Mouse (Mus musculus) forebrain, embryonic 10.5 days (tissue): ENCODE results near the gene Specc1. TPM values are rescaled to one million over a fixed set of nuclear protein-coding genes. Genes with fewer than 3 reads are reported as not detected.

Experiments used
- DNase-seq: peaks from one replicate; pipeline ENCODE4 v3.0.0-alpha.2; 2017; ENCODE audit warnings: low spot score; ENCODE audit errors: extremely low spot score
- H3K27ac ChIP-seq: fragments of 300-500 bp; sonication (generic); 2 replicates; pipeline ENCODE4 v1.5.1; 2016; ENCODE audit warnings: mild to moderate bottlenecking
- H3K27me3 ChIP-seq: fragments of 300-500 bp; sonication (generic); 2 replicates; pipeline ENCODE4 v1.6.1; 2016; ENCODE audit warnings: mild to moderate bottlenecking; ENCODE audit not compliant: poor library complexity, severe bottlenecking
- H3K36me3 ChIP-seq: fragments of 300-500 bp; sonication (generic); replicated peaks from 2 replicates; pipeline ENCODE4 v1.6.1; 2016; ENCODE audit warnings: mild to moderate bottlenecking, moderate library complexity
- H3K4me1 ChIP-seq: fragments of 300-500 bp; sonication (generic); 2 replicates; pipeline ENCODE4 v1.6.1; 2016
- H3K4me3 ChIP-seq: fragments of 300-500 bp; sonication (generic); 2 replicates; pipeline ENCODE4 v1.5.1; 2016; ENCODE audit warnings: mild to moderate bottlenecking, moderate library complexity
- H3K9me3 ChIP-seq: fragments of 300-500 bp; sonication (generic); 2 replicates; pipeline ENCODE4 v1.6.1; 2016; ENCODE audit warnings: mild to moderate bottlenecking, moderate library complexity
- WGBS: fragments of 180-500 bp; shearing (Covaris S2); methylation state at CpG from one replicate; pipeline ENCODE4 v1.1.7; 2016; 5-methylcytosine and 5-hydroxymethylcytosine counted together
- polyA plus RNA-seq: library from polyadenylated mRNA; unstranded; fragments of >200 nt; fragmentation: Nextera tagmentation; extraction: Ambion mirVana; gene quantifications from 2 replicates; pipeline ENCODE4 v1.2.1, GENCODE M21; 2016

Gene Specc1
- polyA plus RNA-seq, 1 experiment from 2014 or later, result 12.0 TPM

- DNase-seq, result no peak
- no peak overlapping the region for H3K27ac ChIP-seq
- H3K36me3 ChIP-seq, result peaks cover 24% of the 10 kb centered on the region
- H3K4me1 ChIP-seq, result no peaks in the 10 kb centered on the region
- H3K9me3 ChIP-seq, result no peaks in the 10 kb centered on the region
- H3K27me3 ChIP-seq, result no peaks in the 10 kb centered on the region
- WGBS, result 92% methylated on average over 7 of the region's 7 CpGs
- no peak overlapping the region for H3K4me3 ChIP-seq
These were observed 188.9 kb downstream of the Specc1 start for GRCm38 (mm10) chr11:62145216-62146110.

DNA sequence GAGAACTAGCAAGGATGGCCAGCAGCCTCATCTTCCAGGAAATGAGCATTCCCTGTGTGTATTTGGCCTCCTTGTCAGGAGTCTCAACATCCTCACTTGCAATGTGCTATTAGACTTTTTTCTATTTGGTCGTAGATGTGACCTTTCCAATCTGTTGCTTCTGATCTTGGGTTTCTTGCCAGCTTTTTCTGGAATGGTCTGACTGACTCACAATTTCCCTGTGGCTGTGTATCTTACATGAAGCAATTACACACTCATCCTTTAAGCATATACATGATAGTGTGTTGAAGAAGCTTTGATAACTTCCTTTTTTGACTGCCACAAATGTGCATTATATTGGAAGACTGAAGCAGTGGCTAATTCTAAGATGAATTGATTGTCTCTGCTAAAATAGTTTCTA, 190.1 kb downstream of the Specc1 start:
- WGBS, result 80% methylated on average over 1 of the region's 1 CpGs
- DNase-seq, result no peak

DNA sequence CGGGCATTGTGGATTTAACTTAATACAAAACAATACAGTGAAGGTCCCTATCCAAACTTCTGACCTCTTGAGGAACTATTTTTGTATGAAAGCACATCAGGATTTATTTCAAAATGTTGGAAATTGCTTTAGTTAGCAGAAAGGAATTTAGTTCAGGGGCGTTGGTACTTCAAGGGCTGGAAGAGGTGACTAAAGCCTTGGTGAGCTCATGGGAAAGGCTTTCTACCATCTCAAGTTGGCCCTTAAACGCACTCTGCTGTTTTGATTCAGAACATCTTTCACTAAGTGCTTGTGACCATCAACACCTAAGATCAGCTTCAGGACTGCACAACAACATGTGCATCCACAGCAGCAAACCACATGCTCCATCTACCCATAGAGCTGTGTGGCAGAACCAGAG, 191.5 kb downstream of the Specc1 start:
- no peak overlapping the region for H3K4me3 ChIP-seq
- no peak overlapping the region for H3K27ac ChIP-seq
- no peaks in the 10 kb centered on the region for H3K9me3 ChIP-seq
- no peak for DNase-seq
- H3K4me1 ChIP-seq, result no peaks in the 10 kb centered on the region
- H3K36me3 ChIP-seq, result peaks cover 28% of the 10 kb centered on the region
- 90% methylated on average over 3 of the region's 3 CpGs for WGBS
- H3K27me3 ChIP-seq, result no peaks in the 10 kb centered on the region

More for the DNA sequence above, 190.1 kb downstream of the Specc1 start:
- no peaks in the 10 kb centered on the region for H3K9me3 ChIP-seq
- peaks cover 24% of the 10 kb centered on the region for H3K36me3 ChIP-seq
- no peak overlapping the region for H3K4me3 ChIP-seq
- H3K4me1 ChIP-seq, result no peaks in the 10 kb centered on the region
- H3K27ac ChIP-seq, result no peak overlapping the region
- no peaks in the 10 kb centered on the region for H3K27me3 ChIP-seq

DNA sequence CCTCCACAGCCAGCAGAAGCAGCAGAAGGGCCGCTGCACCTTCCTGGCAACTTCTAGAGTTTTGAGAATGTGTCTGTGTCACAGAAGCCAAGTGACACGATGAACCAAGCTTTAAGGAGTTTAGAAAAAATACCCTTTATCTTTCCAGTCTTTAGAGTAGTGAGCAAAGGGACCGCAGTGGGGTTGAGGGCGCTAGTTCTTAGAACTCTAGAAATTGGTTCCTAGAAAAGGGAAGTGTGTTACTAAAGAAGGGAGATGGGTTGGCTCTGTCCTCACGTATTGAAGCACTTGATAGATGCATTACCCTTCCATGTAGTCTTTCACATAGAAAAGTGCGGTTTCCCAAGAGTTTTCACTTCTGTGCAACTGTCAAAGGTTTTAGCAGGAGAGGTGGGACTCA, 191.9 kb downstream of the Specc1 start:
- H3K27ac ChIP-seq, result no peak overlapping the region
- no peaks in the 10 kb centered on the region for H3K4me1 ChIP-seq
- H3K4me3 ChIP-seq, result no peak overlapping the region
- peaks cover 28% of the 10 kb centered on the region for H3K36me3 ChIP-seq
- no peak for DNase-seq
- 93% methylated on average over 6 of the region's 6 CpGs for WGBS
- no peaks in the 10 kb centered on the region for H3K27me3 ChIP-seq
- no peaks in the 10 kb centered on the region for H3K9me3 ChIP-seq

GRCm38 (mm10) chr11:62153057-62153456, 196.5 kb downstream of the Specc1 start:
- H3K27me3 ChIP-seq, result no peaks in the 10 kb centered on the region
- H3K4me1 ChIP-seq, result no peaks in the 10 kb centered on the region
- no peaks in the 10 kb centered on the region for H3K9me3 ChIP-seq
- no peak overlapping the region for H3K27ac ChIP-seq
- WGBS, result 95% methylated on average over 4 of the region's 4 CpGs
- no peak for DNase-seq
- no peak overlapping the region for H3K4me3 ChIP-seq
- H3K36me3 ChIP-seq, result peaks cover 22% of the 10 kb centered on the region

DNA sequence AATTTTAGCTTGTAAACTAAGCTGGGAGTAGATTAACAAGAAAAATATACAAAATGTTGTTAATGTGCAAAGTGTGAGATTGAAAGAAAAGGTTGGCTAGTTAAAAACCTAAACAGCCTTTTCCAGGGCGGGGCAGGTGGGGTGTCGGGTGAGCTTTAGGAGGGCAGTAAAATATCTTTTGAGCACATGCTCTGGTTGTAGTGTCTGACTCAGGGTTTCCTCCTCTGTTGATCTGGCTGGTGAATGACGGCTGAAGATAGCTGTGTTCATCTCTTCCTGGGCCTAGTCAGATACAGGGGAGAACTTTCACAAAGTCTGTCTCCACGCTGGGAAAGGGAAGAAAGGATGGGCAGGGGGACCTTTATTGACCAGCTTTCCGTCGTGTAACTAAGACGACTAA, 203.2 kb downstream of the Specc1 start:
- H3K9me3 ChIP-seq, result no peaks in the 10 kb centered on the region
- peaks cover 17% of the 10 kb centered on the region for H3K36me3 ChIP-seq
- no peak for DNase-seq
- no peak overlapping the region for H3K4me3 ChIP-seq
- H3K27me3 ChIP-seq, result no peaks in the 10 kb centered on the region
- H3K27ac ChIP-seq, result no peak overlapping the region
- no peaks in the 10 kb centered on the region for H3K4me1 ChIP-seq
- 90% methylated on average over 7 of the region's 7 CpGs for WGBS

- Histone ChIP-seq H3K27me3 (no peaks in the 10 kb centered on the region), H3K36me3 (peaks cover 20% of the 10 kb centered on the region), H3K9me3 (no peaks in the 10 kb centered on the region), H3K4me3 (no peak overlapping the region), H3K4me1 (peaks cover under 1% of the 10 kb centered on the region; the same call in 1 of the 2 replicates), H3K27ac (no peak overlapping the region)
- no peak for DNase-seq
- 94% methylated on average over 2 of the region's 2 CpGs for WGBS
These were observed 204.9 kb downstream of the Specc1 start for GRCm38 (mm10) chr11:62161450-62161849.

- H3K27ac ChIP-seq, result no peak overlapping the region
- peaks cover 7% of the 10 kb centered on the region for H3K4me1 ChIP-seq
- H3K27me3 ChIP-seq, result no peaks in the 10 kb centered on the region
- H3K9me3 ChIP-seq, result no peaks in the 10 kb centered on the region
- H3K36me3 ChIP-seq, result 0 out of 2 replicates have a peak, but pooled peaks cover 8% of the 10 kb centered on the region
- no peak overlapping the region for H3K4me3 ChIP-seq
- DNase-seq, result no peak
- 87% methylated on average over 3 of the region's 3 CpGs for WGBS
These were observed 207.8 kb downstream of the Specc1 start for GRCm38 (mm10) chr11:62164357-62164756.

DNA sequence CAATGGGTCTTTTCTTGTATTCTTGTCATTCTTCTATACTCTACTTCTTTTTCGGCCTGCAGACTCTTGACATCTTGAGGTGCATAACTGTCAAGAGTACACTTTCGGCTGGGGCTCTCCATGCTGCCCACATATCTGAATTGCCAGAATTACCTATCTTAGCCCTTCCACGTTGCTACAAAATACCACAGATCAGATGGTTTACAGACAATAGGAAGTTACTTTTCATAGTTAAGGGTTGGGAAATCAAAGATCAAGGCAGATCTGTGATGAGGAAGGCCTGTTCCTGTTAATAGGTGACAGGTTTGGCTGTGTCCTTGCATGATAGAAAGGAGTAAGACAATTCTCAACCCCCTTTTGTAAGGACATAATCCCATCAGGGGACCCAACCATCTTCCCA, 209.9 kb downstream of the Specc1 start:
- 76% methylated on average over 3 of the region's 3 CpGs for WGBS
- peaks cover 28% of the 10 kb centered on the region for H3K36me3 ChIP-seq
- peaks cover 7% of the 10 kb centered on the region for H3K4me1 ChIP-seq
- no peaks in the 10 kb centered on the region for H3K9me3 ChIP-seq
- no peak for DNase-seq
- H3K4me3 ChIP-seq, result no peak overlapping the region
- H3K27ac ChIP-seq, result no peak overlapping the region
- H3K27me3 ChIP-seq, result no peaks in the 10 kb centered on the region

- DNase-seq, result no peak
- 89% methylated on average over 3 of the region's 3 CpGs for WGBS
- Histone ChIP-seq H3K27ac (no peak overlapping the region), H3K4me1 (peaks cover 7% of the 10 kb centered on the region), H3K36me3 (peaks cover 28% of the 10 kb centered on the region), H3K4me3 (no peak overlapping the region), H3K9me3 (no peaks in the 10 kb centered on the region), H3K27me3 (no peaks in the 10 kb centered on the region)
These were observed 211.6 kb downstream of the Specc1 start for GRCm38 (mm10) chr11:62168146-62168545.

DNA sequence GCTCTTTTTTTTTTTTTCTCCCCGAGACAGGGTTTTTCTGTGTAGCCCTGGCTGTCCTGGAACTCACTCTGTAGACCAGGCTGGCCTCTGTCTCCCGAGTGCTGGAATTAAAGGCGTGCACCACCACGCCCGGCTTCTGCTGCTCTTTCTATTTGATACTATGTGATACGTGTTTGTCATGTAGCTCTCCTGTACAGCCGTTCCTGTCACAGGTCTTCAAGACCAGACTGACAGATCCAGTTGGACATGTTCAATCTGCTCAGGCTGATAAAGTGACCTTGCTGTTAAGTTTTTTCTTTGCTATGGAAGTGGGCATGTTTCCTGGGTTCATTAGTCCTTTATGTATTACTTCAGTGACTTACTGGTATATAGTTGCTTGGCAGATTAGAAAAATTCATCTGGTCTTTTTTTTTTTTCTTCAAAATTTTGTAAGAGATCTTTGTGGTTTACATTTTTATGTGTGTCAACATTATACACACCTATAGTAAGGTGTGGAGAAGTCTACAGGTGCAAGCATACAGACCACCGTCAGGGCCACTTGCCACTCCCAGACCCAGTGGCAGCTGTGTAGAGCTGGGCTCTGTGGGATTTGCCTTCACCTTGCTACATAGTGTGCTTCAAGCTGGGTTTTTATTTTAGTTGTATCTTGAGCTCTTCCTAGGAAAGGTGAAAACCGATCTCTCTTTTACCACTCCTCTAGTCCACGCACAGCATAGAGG, 221.0 kb downstream of the Specc1 start:
- 90% methylated on average over 10 of the region's 10 CpGs for WGBS
- no peak overlapping the region for H3K4me3 ChIP-seq
- no peak overlapping the region for H3K27ac ChIP-seq
- no peaks in the 10 kb centered on the region for H3K9me3 ChIP-seq
- DNase-seq, result no peak
- H3K4me1 ChIP-seq, result no peaks in the 10 kb centered on the region
- H3K36me3 ChIP-seq, result no peaks in the 10 kb centered on the region; the same call in 1 of the 2 replicates
- no peaks in the 10 kb centered on the region for H3K27me3 ChIP-seq

DNA sequence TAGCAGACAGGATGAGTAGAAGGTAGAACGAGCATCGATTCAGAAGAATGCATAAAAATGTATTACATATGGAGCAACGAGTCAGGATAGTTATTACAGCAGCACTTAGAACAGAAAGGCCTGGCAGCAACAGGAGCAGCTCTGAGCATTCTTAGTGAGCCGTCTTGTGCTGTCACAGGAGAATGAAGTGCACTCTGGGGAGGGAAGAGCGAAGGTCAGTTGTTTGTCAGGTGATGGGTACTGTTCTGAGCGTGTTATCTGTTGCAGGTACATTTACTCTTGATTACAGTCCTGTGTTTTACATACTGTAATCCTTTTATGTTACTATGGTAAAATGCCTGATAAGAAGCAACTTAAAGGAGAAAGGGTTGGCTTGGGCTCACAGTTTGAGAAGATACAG, 224.2 kb downstream of the Specc1 start:
- Histone ChIP-seq H3K4me1 (no peaks in the 10 kb centered on the region), H3K9me3 (no peaks in the 10 kb centered on the region), H3K36me3 (no peaks in the 10 kb centered on the region; the same call in 1 of the 2 replicates), H3K4me3 (no peak overlapping the region), H3K27ac (no peak overlapping the region), H3K27me3 (no peaks in the 10 kb centered on the region)
- DNase-seq, result no peak
- whole genome bisulfite sequencing, result 89% methylated on average over 6 of the region's 6 CpGs

DNA sequence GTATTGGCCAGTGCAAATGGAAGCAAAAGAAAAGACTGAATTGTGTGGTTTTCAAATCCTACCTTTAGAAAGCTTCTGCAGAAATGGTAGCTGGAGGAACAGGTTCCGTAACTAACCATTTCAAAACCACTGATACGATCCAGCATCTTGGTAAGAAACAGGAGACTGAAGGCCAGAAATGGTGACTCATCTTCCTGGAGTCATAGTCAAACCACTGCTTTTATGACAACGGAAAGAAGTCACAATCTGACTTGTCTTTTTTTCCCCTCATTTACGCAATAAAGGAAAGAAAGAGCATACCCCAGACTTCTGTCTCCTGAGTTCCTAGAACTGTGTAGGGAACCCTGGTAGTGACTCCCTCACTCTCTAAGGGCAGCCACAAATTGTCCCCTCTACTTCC, 228.3 kb downstream of the Specc1 start:
- WGBS, result 90% methylated on average over 4 of the region's 4 CpGs
- no peak for DNase-seq

More for the DNA sequence above, 228.3 kb downstream of the Specc1 start:
- Histone ChIP-seq H3K9me3 (no peaks in the 10 kb centered on the region), H3K4me1 (no peaks in the 10 kb centered on the region), H3K4me3 (no peak overlapping the region), H3K36me3 (peaks cover 2% of the 10 kb centered on the region; the same call in 1 of the 2 replicates), H3K27ac (no peak overlapping the region), H3K27me3 (no peaks in the 10 kb centered on the region)
